Mouse (Mus musculus): ENCODE results near the gene Csnk2a1. TPM values are rescaled to one million over a fixed set of nuclear protein-coding genes. Genes with fewer than 3 reads are reported as not detected.
"Not testable (repeated sequence)": the region's sequence is repeated elsewhere in the genome, so short reads cannot be mapped to it uniquely, and the experiment has no call there.

Gene Csnk2a1
- polyA plus RNA-seq, 1 experiment from 2014 or later = 89.7 TPM

GRCm38 (mm10) chr2:152194586-152194985 lies 32.1 kb upstream of the Csnk2a1 start:
- Histone ChIP-seq H3K4me1 (replicated peaks) (peaks cover 6% of the 10 kb centered on the region; the same call in 1 of the 2 replicates), H3K4me3 (no peak overlapping the region), H3K9ac (no peak overlapping the region), H3K9me3 (no peaks in the 10 kb centered on the region), H3K4me2 (no peak overlapping the region), H3K27me3 (no peaks in the 10 kb centered on the region), H3K27ac (replicated peaks) (no peak overlapping the region), H3K36me3 (no peaks in the 10 kb centered on the region)
- 85% methylated on average over 2 of the region's 2 CpGs for WGBS
- ATAC-seq (ENCODE audit: low read depth) = no peak

DNA sequence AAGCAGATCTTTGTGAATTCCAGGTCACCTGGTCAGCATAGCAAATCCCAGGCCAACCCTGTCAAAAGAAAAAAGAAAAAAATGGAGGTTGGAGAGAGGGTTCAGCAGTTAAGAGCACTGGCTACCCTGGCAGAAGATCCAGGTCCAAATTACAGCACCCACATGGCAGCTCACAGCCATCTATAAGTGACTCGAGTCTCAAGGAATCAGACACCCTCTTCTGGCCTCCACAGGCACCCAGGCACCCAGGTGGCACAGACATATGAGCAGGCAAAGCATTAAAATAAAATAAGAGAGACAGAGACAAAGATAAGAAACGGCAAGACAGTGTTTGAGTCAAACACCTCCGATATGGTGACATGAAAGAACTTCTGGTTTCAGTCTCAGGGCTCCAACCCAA lies 29.7 kb upstream of the Csnk2a1 start:
- Histone ChIP-seq H3K9ac (no peak overlapping the region), H3K9me3 (no peaks in the 10 kb centered on the region), H3K4me1 (replicated peaks) (peaks cover 6% of the 10 kb centered on the region; the same call in 1 of the 2 replicates), H3K4me2 (no peak overlapping the region), H3K36me3 (no peaks in the 10 kb centered on the region), H3K27ac (replicated peaks) (0 out of 2 replicates have a peak overlapping the region, but pooled peaks have one; percentile 4), H3K4me3 (no peak overlapping the region), H3K27me3 (no peaks in the 10 kb centered on the region)
- 41% methylated on average over 3 of the region's 3 CpGs for WGBS
- ATAC-seq (ENCODE audit: low read depth) = 0 out of 2 replicates have a peak, but pooled peaks have one; percentile 44

DNA sequence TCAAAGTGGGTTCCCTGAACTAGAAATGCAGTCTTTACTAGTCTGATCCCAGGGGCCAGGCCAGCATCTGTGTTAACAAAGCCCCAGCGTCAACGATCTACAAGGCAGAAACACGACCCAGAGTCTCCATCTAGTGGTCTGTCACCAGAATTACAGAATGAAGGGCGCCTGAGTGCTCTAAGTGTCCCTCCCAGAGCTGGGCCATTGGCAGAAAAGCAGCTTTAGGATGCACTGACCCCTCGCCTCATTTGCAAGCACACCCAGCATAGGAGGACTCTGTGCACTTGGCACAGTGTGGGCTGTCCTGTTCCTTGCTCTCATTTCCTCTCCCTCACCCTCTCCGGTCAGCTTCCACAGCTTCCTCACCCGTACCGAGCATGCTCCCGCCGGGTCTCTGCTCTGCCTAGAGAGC lies 29.3 kb upstream of the Csnk2a1 start:
- Histone ChIP-seq H3K9ac (no peak overlapping the region), H3K4me3 (no peak overlapping the region), H3K27ac (replicated peaks) (no peak overlapping the region), H3K27me3 (no peaks in the 10 kb centered on the region), H3K9me3 (no peaks in the 10 kb centered on the region), H3K4me1 (replicated peaks) (peaks cover 6% of the 10 kb centered on the region; the same call in 1 of the 2 replicates), H3K4me2 (no peak overlapping the region), H3K36me3 (no peaks in the 10 kb centered on the region)
- peak; percentile 87 for ATAC-seq (ENCODE audit: low read depth)
- 47% methylated on average over 10 of the region's 10 CpGs for WGBS

DNA sequence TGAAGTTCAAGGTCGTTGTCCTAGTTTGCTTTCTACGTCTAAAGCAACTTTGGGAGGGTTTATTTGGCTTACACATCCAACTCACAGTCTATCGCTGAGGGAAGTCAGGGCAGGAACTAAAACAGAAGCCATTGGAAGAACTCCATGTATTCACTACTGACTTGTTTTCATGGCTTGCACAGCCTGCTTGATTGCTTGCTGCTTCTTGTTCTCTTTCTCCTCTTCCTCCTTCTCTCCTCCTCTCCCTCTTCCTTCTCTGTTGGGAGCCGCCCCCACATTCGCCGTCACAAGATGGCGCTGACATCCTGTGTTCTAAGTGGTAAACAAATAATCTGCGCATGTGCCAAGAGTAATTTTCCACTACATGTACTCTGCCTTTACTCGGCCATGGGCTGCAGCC lies 20.5 kb upstream of the Csnk2a1 start:
- H3K4me2 ChIP-seq; H3K4me1 ChIP-seq (replicated peaks); H3K36me3 ChIP-seq; H3K9me3 ChIP-seq; H3K27me3 ChIP-seq; ATAC-seq (ENCODE audit: low read depth); H3K9ac ChIP-seq; H3K27ac ChIP-seq (replicated peaks); H3K4me3 ChIP-seq: not testable (repeated sequence)
- WGBS = 85% methylated on average over 7 of the region's 9 CpGs

- Histone ChIP-seq H3K9ac (no peak overlapping the region), H3K4me3 (no peak overlapping the region), H3K27me3 (no peaks in the 10 kb centered on the region), H3K4me2 (no peak overlapping the region), H3K36me3 (no peaks in the 10 kb centered on the region), H3K4me1 (replicated peaks) (no peaks in the 10 kb centered on the region), H3K27ac (replicated peaks) (no peak overlapping the region), H3K9me3 (no peaks in the 10 kb centered on the region)
- WGBS = 80% methylated on average over 3 of the region's 3 CpGs
- no peak for ATAC-seq (ENCODE audit: low read depth)
Observed at GRCm38 (mm10) chr2:152211871-152212270, 14.8 kb upstream of the Csnk2a1 start.

DNA sequence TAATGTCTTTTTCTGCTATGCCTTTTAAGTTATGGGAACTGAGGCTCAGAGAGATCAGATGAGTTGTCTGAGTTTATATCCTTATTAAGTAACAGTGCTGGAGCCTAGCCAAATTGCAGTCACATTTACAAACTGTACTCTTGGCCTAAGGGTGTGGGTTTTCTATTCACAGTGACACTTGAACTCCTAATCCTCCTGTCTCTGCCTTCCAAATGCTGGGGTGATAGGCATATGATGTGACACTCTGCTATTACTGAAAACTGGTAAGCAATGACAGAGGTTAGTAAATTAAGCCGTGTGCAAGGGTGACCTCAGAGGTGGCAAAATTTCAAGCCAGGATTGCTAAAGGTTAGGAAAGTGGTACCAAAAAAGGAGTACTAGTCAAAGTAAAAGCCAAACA lies 9.7 kb upstream of the Csnk2a1 start:
- Histone ChIP-seq H3K27ac (replicated peaks) (no peak overlapping the region), H3K4me2 (no peak overlapping the region), H3K36me3 (no peaks in the 10 kb centered on the region), H3K4me3 (no peak overlapping the region), H3K9ac (no peak overlapping the region), H3K27me3 (no peaks in the 10 kb centered on the region), H3K9me3 (no peaks in the 10 kb centered on the region), H3K4me1 (replicated peaks) (no peaks in the 10 kb centered on the region)
- ATAC-seq (ENCODE audit: low read depth) = no peak
- 93% methylated on average over 1 of the region's 1 CpGs for WGBS

- WGBS = 65% methylated on average over 8 of the region's 8 CpGs
- Histone ChIP-seq H3K4me1 (replicated peaks) (peaks cover 12% of the 10 kb centered on the region), H3K9ac (no peak overlapping the region), H3K9me3 (no peaks in the 10 kb centered on the region), H3K36me3 (no peaks in the 10 kb centered on the region), H3K27ac (replicated peaks) (no peak overlapping the region), H3K4me2 (no peak overlapping the region), H3K27me3 (no peaks in the 10 kb centered on the region), H3K4me3 (no peak overlapping the region)
- ATAC-seq (ENCODE audit: low read depth) = no peak
Observed at GRCm38 (mm10) chr2:152223521-152224300, 2.9 kb upstream of the Csnk2a1 start.

- Histone ChIP-seq H3K4me1 (replicated peaks) (peaks cover 16% of the 10 kb centered on the region), H3K27me3 (no peaks in the 10 kb centered on the region), H3K36me3 (no peaks in the 10 kb centered on the region), H3K9ac (peak overlapping the region; percentile 90), H3K27ac (replicated peaks) (no peak overlapping the region), H3K4me3 (no peak overlapping the region), H3K4me2 (no peak overlapping the region), H3K9me3 (no peaks in the 10 kb centered on the region)
- WGBS = 79% methylated on average over 7 of the region's 7 CpGs
- no peak for ATAC-seq (ENCODE audit: low read depth)
Observed at GRCm38 (mm10) chr2:152225536-152225935, 1.1 kb upstream of the Csnk2a1 start.

DNA sequence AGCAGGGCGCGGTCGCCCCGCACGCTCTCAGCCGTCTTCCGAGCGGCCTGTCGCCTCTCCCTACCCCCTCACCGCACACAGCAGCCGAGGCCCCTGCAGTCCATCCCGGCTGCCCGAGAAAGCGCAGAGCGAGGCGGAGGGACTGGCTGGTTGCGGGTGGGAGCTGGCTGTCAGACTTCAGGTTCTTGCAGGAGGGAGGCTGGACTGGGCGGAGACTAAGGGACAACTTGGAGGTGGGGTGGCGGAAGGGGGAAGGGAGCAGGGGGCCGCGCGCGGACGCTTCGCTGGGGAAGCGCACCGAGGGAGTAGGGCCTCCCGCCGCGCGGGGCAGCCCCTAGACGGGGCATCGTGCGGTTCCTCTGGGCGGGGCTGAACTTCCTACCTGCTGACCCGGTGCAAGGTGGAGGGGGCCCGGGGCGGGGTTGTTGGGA lies 427 bp downstream of the Csnk2a1 start:
- Histone ChIP-seq H3K27ac (replicated peaks) (peak overlapping the region; percentile 96), H3K9me3 (no peaks in the 10 kb centered on the region), H3K9ac (peak overlapping the region; percentile 90), H3K27me3 (no peaks in the 10 kb centered on the region), H3K4me1 (replicated peaks) (peaks cover 16% of the 10 kb centered on the region), H3K36me3 (no peaks in the 10 kb centered on the region), H3K4me2 (peak overlapping the region; percentile 73), H3K4me3 (peak overlapping the region; percentile 95)
- peak; percentile 85 for ATAC-seq (ENCODE audit: low read depth)
- under 1% methylated on average over 37 of the region's 38 CpGs for WGBS

- no peak overlapping the region for H3K4me2 ChIP-seq
- no peak for ATAC-seq (ENCODE audit: low read depth)
- H3K36me3 ChIP-seq = no peaks in the 10 kb centered on the region
- no peak overlapping the region for H3K4me3 ChIP-seq
- no peak overlapping the region for H3K27ac ChIP-seq (replicated peaks)
- H3K9me3 ChIP-seq = no peaks in the 10 kb centered on the region
- no peak overlapping the region for H3K9ac ChIP-seq
- H3K27me3 ChIP-seq = no peaks in the 10 kb centered on the region
- H3K4me1 ChIP-seq (replicated peaks) = peaks cover 22% of the 10 kb centered on the region
Observed at GRCm38 (mm10) chr2:152230046-152230445, 3.4 kb downstream of the Csnk2a1 start.

GRCm38 (mm10) chr2:152237926-152238325 lies 11.3 kb downstream of the Csnk2a1 start:
- Histone ChIP-seq H3K4me3 (no peak overlapping the region), H3K9me3 (no peaks in the 10 kb centered on the region), H3K9ac (no peak overlapping the region), H3K4me2 (no peak overlapping the region), H3K36me3 (peaks cover 27% of the 10 kb centered on the region), H3K4me1 (replicated peaks) (peaks cover 12% of the 10 kb centered on the region), H3K27me3 (no peaks in the 10 kb centered on the region), H3K27ac (replicated peaks) (no peak overlapping the region)
- WGBS = 91% methylated on average over 1 of the region's 1 CpGs
- no peak for ATAC-seq (ENCODE audit: low read depth)

DNA sequence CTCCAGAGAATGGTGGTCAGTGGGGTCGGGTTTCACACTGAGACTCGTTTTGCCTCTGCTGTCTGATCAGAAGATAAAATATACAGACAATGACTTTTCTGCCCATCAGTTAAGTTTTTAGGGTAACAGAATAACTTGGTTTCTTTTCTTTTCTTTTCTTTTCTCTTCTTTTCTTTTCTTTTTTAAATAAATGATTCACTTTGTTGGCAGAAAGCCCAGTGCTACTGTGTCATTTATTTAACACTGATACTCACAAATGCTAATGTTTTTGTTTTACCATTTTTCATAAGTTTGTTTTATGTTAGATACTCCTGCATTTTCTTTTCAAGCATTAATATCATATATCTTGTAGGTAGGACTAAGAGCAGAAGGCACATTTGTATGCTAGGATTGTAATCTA lies 13.9 kb downstream of the Csnk2a1 start:
- ATAC-seq (ENCODE audit: low read depth) = no peak
- WGBS = 56% methylated on average over 2 of the region's 2 CpGs

DNA sequence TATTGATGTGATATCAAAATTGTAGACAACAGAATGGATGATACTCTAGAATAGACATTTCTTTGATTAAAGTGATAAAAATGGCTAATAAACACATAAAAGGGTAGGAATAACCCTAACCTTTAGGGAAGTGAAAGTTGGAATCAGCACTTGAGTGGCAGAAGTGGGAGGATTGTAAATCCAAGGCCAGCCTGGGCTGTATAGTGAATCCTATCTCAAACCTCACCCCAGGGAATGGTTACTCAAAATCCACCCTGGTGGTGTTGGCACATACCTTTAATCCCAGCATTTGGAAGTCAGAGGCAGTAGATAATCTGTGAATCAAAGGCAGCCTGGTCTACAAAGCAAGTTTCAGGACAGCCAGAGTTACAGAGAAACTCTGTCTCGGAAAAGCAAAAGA lies 20.6 kb downstream of the Csnk2a1 start:
- Histone ChIP-seq H3K4me2 (no peak overlapping the region), H3K4me1 (replicated peaks) (no peaks in the 10 kb centered on the region), H3K36me3 (peaks cover 20% of the 10 kb centered on the region), H3K27me3 (no peaks in the 10 kb centered on the region), H3K4me3 (no peak overlapping the region), H3K9me3 (no peaks in the 10 kb centered on the region), H3K9ac (no peak overlapping the region), H3K27ac (replicated peaks) (no peak overlapping the region)
- 88% methylated on average over 1 of the region's 1 CpGs for WGBS
- ATAC-seq (ENCODE audit: low read depth) = no peak

More for the DNA sequence above, 13.9 kb downstream of the Csnk2a1 start:
- H3K9me3 ChIP-seq = no peaks in the 10 kb centered on the region
- no peaks in the 10 kb centered on the region for H3K27me3 ChIP-seq
- H3K4me1 ChIP-seq (replicated peaks) = 0 out of 2 replicates have a peak, but pooled peaks cover 9% of the 10 kb centered on the region
- H3K27ac ChIP-seq (replicated peaks) = no peak overlapping the region
- no peak overlapping the region for H3K9ac ChIP-seq
- no peak overlapping the region for H3K4me2 ChIP-seq
- peaks cover 27% of the 10 kb centered on the region for H3K36me3 ChIP-seq
- H3K4me3 ChIP-seq = no peak overlapping the region

All from neural tube, embryonic 13.5 days (tissue).